Mouse (Mus musculus): ENCODE data around the gene Hmgb3. TPM values are rescaled to one million over a fixed set of nuclear protein-coding genes. Genes with fewer than 3 reads are reported as not detected.

Hmgb3 gene
- total RNA-seq, 1 experiment from 2014 or later, result 301 TPM

GRCm38 (mm10) chrX:71559336-71559735 is 3.6 kb downstream of the Hmgb3 start:
- no peak for ATAC-seq (replicated peaks in 1 of 2; ENCODE audit: insufficient read depth in 1 of 2, low FRiP score in 2 of 2, low TSS enrichment in 1 of 2, low read depth in 1 of 2, poor library complexity in 2 of 2, severe bottlenecking in 2 of 2)

GRCm38 (mm10) chrX:71560796-71561195 is 5.1 kb downstream of the Hmgb3 start:
- ATAC-seq (replicated peaks in 1 of 2; ENCODE audit: insufficient read depth in 1 of 2, low FRiP score in 2 of 2, low TSS enrichment in 1 of 2, low read depth in 1 of 2, poor library complexity in 2 of 2, severe bottlenecking in 2 of 2), result no peak

- no peak for ATAC-seq (replicated peaks in 1 of 2; ENCODE audit: insufficient read depth in 1 of 2, low FRiP score in 2 of 2, low TSS enrichment in 1 of 2, low read depth in 1 of 2, poor library complexity in 2 of 2, severe bottlenecking in 2 of 2)
These were observed 17.6 kb downstream of the Hmgb3 start for GRCm38 (mm10) chrX:71573132-71573900.

- no peak for ATAC-seq (replicated peaks in 1 of 2; ENCODE audit: insufficient read depth in 1 of 2, low FRiP score in 2 of 2, low TSS enrichment in 1 of 2, low read depth in 1 of 2, poor library complexity in 2 of 2, severe bottlenecking in 2 of 2)
These were observed 19.8 kb downstream of the Hmgb3 start for GRCm38 (mm10) chrX:71575550-71575949.

- ATAC-seq (replicated peaks in 1 of 2; ENCODE audit: insufficient read depth in 1 of 2, low FRiP score in 2 of 2, low TSS enrichment in 1 of 2, low read depth in 1 of 2, poor library complexity in 2 of 2, severe bottlenecking in 2 of 2), result no peak
These were observed 33.5 kb downstream of the Hmgb3 start for GRCm38 (mm10) chrX:71589181-71589580.

GRCm38 (mm10) chrX:71601052-71601611 is 45.4 kb downstream of the Hmgb3 start:
- ATAC-seq (replicated peaks in 1 of 2; ENCODE audit: insufficient read depth in 1 of 2, low FRiP score in 2 of 2, low TSS enrichment in 1 of 2, low read depth in 1 of 2, poor library complexity in 2 of 2, severe bottlenecking in 2 of 2), result peak; percentile 82 to 89

Other genes starting within 250 kb of the Hmgb3 start
- 34.0 and 40.0 TPM in 2 replicates for gene Mtmr1, start 191.2 kb upstream of the Hmgb3 start, total RNA-seq (2017)
- 14.0 and 14.3 TPM in 2 replicates for gene Cd99l2, start 63.1 kb upstream of the Hmgb3 start, total RNA-seq (2017)
- gene Gpr50, start 107.7 kb downstream of the Hmgb3 start, total RNA-seq (2017), result 0.13 TPM in 1 of 2 replicates, not detected in the other

Measured in hematopoietic stem cell, adult 5-6 weeks (primary cell).